ENCODE assay signal across 8 mouse cellular contexts in genomic region chr8:70758616-70759561, GRCm38 (mm10). TPM values are rescaled to one million over a fixed set of nuclear protein-coding genes. Genes with fewer than 3 reads are reported as not detected.
DNase-seq lines count a peak whose midpoint lies in the region; ATAC-seq lines count a peak whose summit lies in the region.

No protein-coding gene starts in this region.

- no peaks in the 10 kb centered on the region for H3K9me3 ChIP-seq in embryonic facial prominence, embryonic 12.5 days
- H3K9me3 ChIP-seq in limb, embryonic 15.5 days = no peaks in the 10 kb centered on the region
- H3K9me3 ChIP-seq in stomach, embryonic 14.5 days (ENCODE audit: control insufficient read depth, low read depth, low read length) = no peaks in the 10 kb centered on the region

- no peak overlapping the region for H3K27ac ChIP-seq in embryonic facial prominence, embryonic 12.5 days
- peak overlapping the region; percentile 58; the same call in 1 of the 2 replicates for H3K27ac ChIP-seq in limb, embryonic 15.5 days
- H3K27ac ChIP-seq in stomach, embryonic 14.5 days (ENCODE audit: low read length) = no peak overlapping the region

- no peak for ATAC-seq in frontal cortex, adult (ENCODE audit: low TSS enrichment)
- ATAC-seq in embryonic facial prominence, embryonic 12.5 days (ENCODE audit: insufficient number of reproducible peaks, insufficient read depth, low FRiP score, low TSS enrichment) = no peak
- no peak for ATAC-seq in limb, embryonic 15.5 days (ENCODE audit: insufficient number of reproducible peaks, low FRiP score, low TSS enrichment, low read depth)
- ATAC-seq in stomach, embryonic 14.5 days (ENCODE audit: insufficient number of reproducible peaks, insufficient read depth, low FRiP score, low read depth) = no peak

- H3K4me2 ChIP-seq in embryonic facial prominence, embryonic 12.5 days (replicated peaks) = 0 out of 2 replicates have a peak overlapping the region, but pooled peaks have one; percentile 91
- no peak overlapping the region for H3K4me2 ChIP-seq in limb, embryonic 15.5 days
- peak overlapping the region; percentile 95; the same call in 1 of the 2 replicates for H3K4me2 ChIP-seq in stomach, embryonic 14.5 days (replicated peaks; ENCODE audit: low read depth, low read length)

- peaks cover 22% of the 10 kb centered on the region; the same call in 1 of the 2 replicates for H3K36me3 ChIP-seq in embryonic facial prominence, embryonic 12.5 days
- peaks cover 27% of the 10 kb centered on the region for H3K36me3 ChIP-seq in limb, embryonic 15.5 days
- peaks cover 21% of the 10 kb centered on the region for H3K36me3 ChIP-seq in stomach, embryonic 14.5 days (ENCODE audit: control insufficient read depth, insufficient read depth, low read length)

- peaks cover 28% of the 10 kb centered on the region for H3K4me1 ChIP-seq in embryonic facial prominence, embryonic 12.5 days
- H3K4me1 ChIP-seq in limb, embryonic 15.5 days = peaks cover 45% of the 10 kb centered on the region
- H3K4me1 ChIP-seq in stomach, embryonic 14.5 days (ENCODE audit: control insufficient read depth, insufficient read depth, low read length) = peaks cover 24% of the 10 kb centered on the region; the same call in 1 of the 2 replicates

- no peak overlapping the region for H3K4me3 ChIP-seq in embryonic facial prominence, embryonic 12.5 days
- no peak overlapping the region for H3K4me3 ChIP-seq in limb, embryonic 15.5 days
- H3K4me3 ChIP-seq in stomach, embryonic 14.5 days (ENCODE audit: low read depth, low read length) = no peak overlapping the region

- WGBS in embryonic facial prominence, embryonic 12.5 days = 69% methylated on average over 19 of the region's 19 CpGs
- whole genome bisulfite sequencing in limb, embryonic 15.5 days = 64% methylated on average over 19 of the region's 19 CpGs
- 66% methylated on average over 19 of the region's 19 CpGs for WGBS in stomach, embryonic 14.5 days

- no peak overlapping the region for H3K9ac ChIP-seq in embryonic facial prominence, embryonic 12.5 days
- no peak overlapping the region for H3K9ac ChIP-seq in limb, embryonic 15.5 days
- H3K9ac ChIP-seq in stomach, embryonic 14.5 days (replicated peaks; ENCODE audit: low read depth, low read length) = no peak overlapping the region

- peak; percentile 16 to 44 for DNase-seq in frontal cortex, postnatal 10 days (ENCODE audit: low spot score in 2 of 2)
- peak; percentile 24 for DNase-seq in right cerebral cortex, postnatal 14 days
- no peak for DNase-seq in right cerebral cortex, adult 2 months (ENCODE audit: low spot score in 2 of 2)
- no peak for DNase-seq in left cerebral cortex, adult 18-20 months (ENCODE audit: low spot score in 2 of 2)

- no peaks in the 10 kb centered on the region for H3K27me3 ChIP-seq in embryonic facial prominence, embryonic 12.5 days
- H3K27me3 ChIP-seq in limb, embryonic 15.5 days = no peaks in the 10 kb centered on the region
- no peaks in the 10 kb centered on the region for H3K27me3 ChIP-seq in stomach, embryonic 14.5 days (ENCODE audit: control insufficient read depth, insufficient read depth, low read length)

RNA-seq across cellular contexts. Expression of gene Mpv17l2, which starts 1.9 kb away (rescaled TPM):
- 32.7 and 35.7 TPM in 2 replicates for polyA plus RNA-seq in embryonic facial prominence, embryonic 12.5 days (2016; fragmentation: Nextera tagmentation; extraction: Ambion mirVana)
- polyA plus RNA-seq in limb, embryonic 15.5 days (2015; fragmentation: Nextera tagmentation; extraction: Ambion mirVana) = 41.9 and 46.1 TPM in 2 replicates
- polyA plus RNA-seq in stomach, embryonic 14.5 days (2014; fragmentation: Nextera tagmentation; extraction: Ambion mirVana) = 42.8 and 43.1 TPM in 2 replicates
- total RNA-seq in left cerebral cortex, adult 18-20 months (2021) = 10 to 100 TPM; 31.3 to 31.4 TPM

RNA-seq across cellular contexts. Expression of gene Rab3a, which starts 4.4 kb away (rescaled TPM):
- 27.0 and 27.6 TPM in 2 replicates for polyA plus RNA-seq in embryonic facial prominence, embryonic 12.5 days (2016; fragmentation: Nextera tagmentation; extraction: Ambion mirVana)
- 17.1 and 19.4 TPM in 2 replicates for polyA plus RNA-seq in limb, embryonic 15.5 days (2015; fragmentation: Nextera tagmentation; extraction: Ambion mirVana)
- polyA plus RNA-seq in stomach, embryonic 14.5 days (2014; fragmentation: Nextera tagmentation; extraction: Ambion mirVana) = 27.0 and 28.7 TPM in 2 replicates
- total RNA-seq in left cerebral cortex, adult 18-20 months (2021) = 100 to 1,000 TPM; 870 to 892 TPM

RNA-seq across cellular contexts. Expression of gene Pik3r2, which starts 17.6 kb away (rescaled TPM):
- 76.8 and 78.0 TPM in 2 replicates for polyA plus RNA-seq in embryonic facial prominence, embryonic 12.5 days (2016; fragmentation: Nextera tagmentation; extraction: Ambion mirVana)
- 85.8 and 91.4 TPM in 2 replicates for polyA plus RNA-seq in limb, embryonic 15.5 days (2015; fragmentation: Nextera tagmentation; extraction: Ambion mirVana)
- polyA plus RNA-seq in stomach, embryonic 14.5 days (2014; fragmentation: Nextera tagmentation; extraction: Ambion mirVana) = 44.5 and 45.1 TPM in 2 replicates
- total RNA-seq in left cerebral cortex, adult 18-20 months (2021) = 100 to 1,000 TPM; 150 to 153 TPM

RNA-seq across cellular contexts. Expression of gene Pde4c, which starts 35.4 kb away (rescaled TPM):
- 0.17 and 0.29 TPM in 2 replicates for polyA plus RNA-seq in embryonic facial prominence, embryonic 12.5 days (2016; fragmentation: Nextera tagmentation; extraction: Ambion mirVana)
- 0.05 and 0.16 TPM in 2 replicates for polyA plus RNA-seq in limb, embryonic 15.5 days (2015; fragmentation: Nextera tagmentation; extraction: Ambion mirVana)
- polyA plus RNA-seq in stomach, embryonic 14.5 days (2014; fragmentation: Nextera tagmentation; extraction: Ambion mirVana) = 0.29 and 0.32 TPM in 2 replicates
- 1 to 10 TPM; 1.6 to 3.4 TPM for total RNA-seq in left cerebral cortex, adult 18-20 months (2021)

RNA-seq across cellular contexts. Expression of gene Gm3336, which starts 40.5 kb away (rescaled TPM):
- not detected in 2 replicates for polyA plus RNA-seq in embryonic facial prominence, embryonic 12.5 days (2016; fragmentation: Nextera tagmentation; extraction: Ambion mirVana)
- not detected in 2 replicates for polyA plus RNA-seq in limb, embryonic 15.5 days (2015; fragmentation: Nextera tagmentation; extraction: Ambion mirVana)
- polyA plus RNA-seq in stomach, embryonic 14.5 days (2014; fragmentation: Nextera tagmentation; extraction: Ambion mirVana) = 0.51 and 0.63 TPM in 2 replicates
- total RNA-seq in left cerebral cortex, adult 18-20 months (2021) = not detected

Comparison
In these comparisons a context has a peak if more than half of its experiments do, and no peak if none do; other contexts are left out.
1. DNase-seq: peak in frontal cortex, postnatal 10 days (2 of 2) and right cerebral cortex, postnatal 14 days (single experiment); none in right cerebral cortex, adult 2 months (0 of 2) and left cerebral cortex, adult 18-20 months (0 of 2).